Mouse (Mus musculus): ENCODE results near the gene Gm37419. TPM values are rescaled to one million over a fixed set of nuclear protein-coding genes. Genes with fewer than 3 reads are reported as not detected.

Gm37419 gene
- polyA plus RNA-seq, 1 experiment from 2014 or later = not detected

- Histone ChIP-seq H3K4me3 (no peak overlapping the region), H3K4me2 (no peak overlapping the region), H3K27me3 (replicated peaks) (no peaks in the 10 kb centered on the region), H3K9me3 (replicated peaks) (no peaks in the 10 kb centered on the region), H3K36me3 (no peaks in the 10 kb centered on the region), H3K27ac (no peak overlapping the region), H3K9ac (no peak overlapping the region), H3K4me1 (no peaks in the 10 kb centered on the region)
- WGBS (ENCODE audit: insufficient replicate concordance) = 27% methylated on average over 3 of the region's 3 CpGs
- no peak for ATAC-seq
Observed at GRCm38 (mm10) chr16:24012066-24012465, 23.8 kb downstream of the Gm37419 start.

GRCm38 (mm10) chr16:24014378-24014777, 26.1 kb downstream of the Gm37419 start:
- H3K9me3 ChIP-seq (replicated peaks) = no peaks in the 10 kb centered on the region
- WGBS (ENCODE audit: insufficient replicate concordance) = 50% methylated on average over 3 of the region's 3 CpGs
- H3K27me3 ChIP-seq (replicated peaks) = no peaks in the 10 kb centered on the region
- no peaks in the 10 kb centered on the region for H3K36me3 ChIP-seq
- ATAC-seq = no peak
- H3K4me3 ChIP-seq = no peak overlapping the region
- no peaks in the 10 kb centered on the region for H3K4me1 ChIP-seq
- no peak overlapping the region for H3K4me2 ChIP-seq
- no peak overlapping the region for H3K27ac ChIP-seq
- no peak overlapping the region for H3K9ac ChIP-seq

GRCm38 (mm10) chr16:24016273-24016672, 28.0 kb downstream of the Gm37419 start:
- H3K4me2 ChIP-seq = no peak overlapping the region
- no peak overlapping the region for H3K9ac ChIP-seq
- H3K36me3 ChIP-seq = no peaks in the 10 kb centered on the region
- no peaks in the 10 kb centered on the region for H3K9me3 ChIP-seq (replicated peaks)
- H3K4me3 ChIP-seq = no peak overlapping the region
- 21% methylated on average over 6 of the region's 6 CpGs for WGBS (ENCODE audit: insufficient replicate concordance)
- no peak for ATAC-seq
- H3K27ac ChIP-seq = no peak overlapping the region
- H3K27me3 ChIP-seq (replicated peaks) = no peaks in the 10 kb centered on the region
- H3K4me1 ChIP-seq = no peaks in the 10 kb centered on the region

GRCm38 (mm10) chr16:24016742-24017141, 28.5 kb downstream of the Gm37419 start:
- no peak for ATAC-seq
- Histone ChIP-seq H3K4me1 (no peaks in the 10 kb centered on the region), H3K4me3 (no peak overlapping the region), H3K9ac (no peak overlapping the region), H3K9me3 (replicated peaks) (no peaks in the 10 kb centered on the region), H3K4me2 (no peak overlapping the region), H3K36me3 (no peaks in the 10 kb centered on the region), H3K27ac (no peak overlapping the region), H3K27me3 (replicated peaks) (no peaks in the 10 kb centered on the region)
- WGBS (ENCODE audit: insufficient replicate concordance) = 37% methylated on average over 5 of the region's 5 CpGs

GRCm38 (mm10) chr16:24021722-24022121, 33.4 kb downstream of the Gm37419 start:
- no peak overlapping the region for H3K9ac ChIP-seq
- 38% methylated on average over 1 of the region's 1 CpGs for WGBS (ENCODE audit: insufficient replicate concordance)
- H3K27me3 ChIP-seq (replicated peaks) = no peaks in the 10 kb centered on the region
- no peak overlapping the region for H3K27ac ChIP-seq
- no peak for ATAC-seq
- H3K4me1 ChIP-seq = no peaks in the 10 kb centered on the region
- H3K4me3 ChIP-seq = no peak overlapping the region
- no peaks in the 10 kb centered on the region for H3K9me3 ChIP-seq (replicated peaks)
- no peak overlapping the region for H3K4me2 ChIP-seq
- no peaks in the 10 kb centered on the region for H3K36me3 ChIP-seq

- Histone ChIP-seq H3K4me1 (no peaks in the 10 kb centered on the region), H3K27ac (no peak overlapping the region), H3K36me3 (no peaks in the 10 kb centered on the region), H3K4me3 (no peak overlapping the region), H3K9me3 (replicated peaks) (no peaks in the 10 kb centered on the region), H3K4me2 (no peak overlapping the region), H3K27me3 (replicated peaks) (no peaks in the 10 kb centered on the region), H3K9ac (no peak overlapping the region)
- 61% methylated on average over 4 of the region's 4 CpGs for WGBS (ENCODE audit: insufficient replicate concordance)
- ATAC-seq = no peak
Observed at GRCm38 (mm10) chr16:24022605-24023004, 34.3 kb downstream of the Gm37419 start.

- no peak overlapping the region for H3K4me2 ChIP-seq
- no peaks in the 10 kb centered on the region for H3K4me1 ChIP-seq
- H3K36me3 ChIP-seq = no peaks in the 10 kb centered on the region
- H3K27ac ChIP-seq = no peak overlapping the region
- no peaks in the 10 kb centered on the region for H3K27me3 ChIP-seq (replicated peaks)
- peak; percentile 78 for ATAC-seq
- 42% methylated on average over 7 of the region's 7 CpGs for WGBS (ENCODE audit: insufficient replicate concordance)
- H3K9ac ChIP-seq = no peak overlapping the region
- H3K9me3 ChIP-seq (replicated peaks) = no peaks in the 10 kb centered on the region
- H3K4me3 ChIP-seq = no peak overlapping the region
Observed at GRCm38 (mm10) chr16:24025442-24025841, 37.2 kb downstream of the Gm37419 start.

- no peak for ATAC-seq
- no peaks in the 10 kb centered on the region; the same call in 1 of the 2 replicates for H3K4me1 ChIP-seq
- no peaks in the 10 kb centered on the region for H3K9me3 ChIP-seq (replicated peaks)
- H3K27ac ChIP-seq = no peak overlapping the region
- H3K27me3 ChIP-seq (replicated peaks) = no peaks in the 10 kb centered on the region
- H3K4me3 ChIP-seq = no peak overlapping the region
- 62% methylated on average over 2 of the region's 2 CpGs for WGBS (ENCODE audit: insufficient replicate concordance)
- H3K4me2 ChIP-seq = no peak overlapping the region
- H3K9ac ChIP-seq = no peak overlapping the region
- H3K36me3 ChIP-seq = no peaks in the 10 kb centered on the region
Observed at GRCm38 (mm10) chr16:24029965-24030672, 41.8 kb downstream of the Gm37419 start.

GRCm38 (mm10) chr16:24033259-24033658, 45.0 kb downstream of the Gm37419 start:
- no peaks in the 10 kb centered on the region for H3K27me3 ChIP-seq (replicated peaks)
- no peak overlapping the region for H3K9ac ChIP-seq
- ATAC-seq = no peak
- no peaks in the 10 kb centered on the region for H3K36me3 ChIP-seq
- no peak overlapping the region for H3K4me3 ChIP-seq
- H3K27ac ChIP-seq = no peak overlapping the region
- WGBS (ENCODE audit: insufficient replicate concordance) = 69% methylated on average over 5 of the region's 5 CpGs
- no peak overlapping the region for H3K4me2 ChIP-seq
- 0 out of 2 replicates have a peak, but pooled peaks cover 4% of the 10 kb centered on the region for H3K9me3 ChIP-seq (replicated peaks)
- H3K4me1 ChIP-seq = no peaks in the 10 kb centered on the region; the same call in 1 of the 2 replicates

GRCm38 (mm10) chr16:24034450-24034849, 46.2 kb downstream of the Gm37419 start:
- Histone ChIP-seq H3K4me3 (no peak overlapping the region), H3K27ac (no peak overlapping the region), H3K9me3 (replicated peaks) (0 out of 2 replicates have a peak, but pooled peaks cover 4% of the 10 kb centered on the region), H3K9ac (no peak overlapping the region), H3K36me3 (no peaks in the 10 kb centered on the region), H3K4me2 (no peak overlapping the region), H3K4me1 (no peaks in the 10 kb centered on the region; the same call in 1 of the 2 replicates), H3K27me3 (replicated peaks) (no peaks in the 10 kb centered on the region)
- 55% methylated on average over 2 of the region's 2 CpGs for WGBS (ENCODE audit: insufficient replicate concordance)
- ATAC-seq = no peak

GRCm38 (mm10) chr16:24035767-24036166, 47.5 kb downstream of the Gm37419 start:
- no peak for ATAC-seq
- Histone ChIP-seq H3K4me3 (no peak overlapping the region), H3K27ac (no peak overlapping the region), H3K9ac (no peak overlapping the region), H3K27me3 (replicated peaks) (no peaks in the 10 kb centered on the region), H3K9me3 (replicated peaks) (0 out of 2 replicates have a peak, but pooled peaks cover 4% of the 10 kb centered on the region), H3K36me3 (no peaks in the 10 kb centered on the region), H3K4me1 (no peaks in the 10 kb centered on the region; the same call in 1 of the 2 replicates), H3K4me2 (no peak overlapping the region)

- no peak for ATAC-seq
- H3K9me3 ChIP-seq (replicated peaks) = 0 out of 2 replicates have a peak, but pooled peaks cover 4% of the 10 kb centered on the region
- no peak overlapping the region for H3K4me2 ChIP-seq
- no peaks in the 10 kb centered on the region for H3K36me3 ChIP-seq
- no peak overlapping the region for H3K27ac ChIP-seq
- no peak overlapping the region for H3K4me3 ChIP-seq
- H3K9ac ChIP-seq = no peak overlapping the region
- no peaks in the 10 kb centered on the region for H3K27me3 ChIP-seq (replicated peaks)
- H3K4me1 ChIP-seq = no peaks in the 10 kb centered on the region; the same call in 1 of the 2 replicates
- 71% methylated on average over 3 of the region's 3 CpGs for WGBS (ENCODE audit: insufficient replicate concordance)
Observed at GRCm38 (mm10) chr16:24036398-24036797, 48.1 kb downstream of the Gm37419 start.

Data from liver, embryonic 12.5 days (tissue).